Mouse (Mus musculus) forebrain, embryonic 12.5 days (tissue): ENCODE data around the gene Ccnt2. TPM values are rescaled to one million over a fixed set of nuclear protein-coding genes. Genes with fewer than 3 reads are reported as not detected.
A peak's percentile ranks its signal among the peaks of the same experiment; 100 is the strongest.

Source experiments
- ATAC-seq: fragments of 200-750 bp; cut with Nextera tagmentation; 2 replicates; pipeline ENCODE4 v1.8.0; 2017; ENCODE audit warnings: moderate TSS enrichment; ENCODE audit not compliant: low FRiP score
- H3K27ac ChIP-seq: fragments of 300-500 bp; sonication (generic); 2 replicates; pipeline ENCODE4 v1.5.1; 2016; ENCODE audit warnings: mild to moderate bottlenecking
- H3K27me3 ChIP-seq: fragments of 300-500 bp; sonication (generic); 2 replicates; pipeline ENCODE4 v1.6.1; 2016; ENCODE audit warnings: mild to moderate bottlenecking
- H3K36me3 ChIP-seq: fragments of 300-500 bp; sonication (generic); replicated peaks from 2 replicates; pipeline ENCODE4 v1.6.1; 2016; ENCODE audit warnings: mild to moderate bottlenecking
- H3K4me1 ChIP-seq: fragments of 300-500 bp; sonication (generic); 2 replicates; pipeline ENCODE4 v1.6.1; 2016
- H3K4me2 ChIP-seq: fragments of 300-500 bp; sonication (generic); 2 replicates; pipeline ENCODE4 v1.6.1; 2016; ENCODE audit warnings: mild to moderate bottlenecking, moderate library complexity
- H3K4me3 ChIP-seq: fragments of 300-500 bp; sonication (generic); replicated peaks from 2 replicates; pipeline ENCODE4 v1.5.1; 2016; ENCODE audit warnings: mild to moderate bottlenecking
- H3K9ac ChIP-seq: fragments of 300-500 bp; sonication (generic); 2 replicates; pipeline ENCODE4 v1.6.1; 2016; ENCODE audit warnings: mild to moderate bottlenecking
- H3K9me3 ChIP-seq: fragments of 300-500 bp; sonication (generic); 2 replicates; pipeline ENCODE4 v1.6.1; 2016
- WGBS: fragments of 180-500 bp; shearing (Covaris S2); methylation state at CpG from one replicate; pipeline ENCODE4 v1.1.7; 2016; 5-methylcytosine and 5-hydroxymethylcytosine counted together
- polyA plus RNA-seq: library from polyadenylated mRNA; unstranded; fragments of >200 nt; fragmentation: Nextera tagmentation; extraction: Ambion mirVana; gene quantifications from 2 replicates; pipeline ENCODE4 v1.2.1, GENCODE M21; 2016

Gene Ccnt2
- polyA plus RNA-seq, 1 experiment from 2014 or later = 119 TPM

DNA sequence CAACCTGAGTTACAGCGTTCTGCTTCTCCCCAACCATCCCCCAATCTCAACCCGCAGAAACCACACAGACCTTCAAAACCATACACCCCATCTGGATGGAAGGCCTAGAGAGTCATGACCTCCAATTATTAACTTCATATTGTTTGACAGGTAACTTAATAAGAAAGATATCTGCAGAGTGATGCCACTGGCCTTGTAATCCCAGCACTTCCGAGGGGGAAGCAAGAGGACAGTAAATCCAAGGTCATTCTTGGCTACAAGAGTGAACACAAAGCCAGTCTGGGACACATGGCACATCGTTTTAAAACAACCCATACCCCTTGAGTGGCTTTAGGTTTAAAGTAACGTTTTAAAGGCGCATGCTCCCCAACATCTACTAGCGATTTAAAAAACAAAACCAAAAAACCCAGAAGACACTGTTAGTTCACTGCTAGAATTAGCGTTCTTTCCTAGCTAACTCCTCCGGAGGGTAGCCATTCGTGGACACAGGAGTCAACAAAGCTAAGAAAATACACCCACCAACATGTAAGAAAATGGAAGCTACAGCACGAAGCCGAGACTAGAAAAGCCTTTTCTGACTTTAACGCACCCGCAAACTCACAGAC, 664 bp upstream of the Ccnt2 start:
- H3K27me3 ChIP-seq = no peaks in the 10 kb centered on the region
- peak overlapping the region; percentile 63 for H3K4me2 ChIP-seq
- peak; percentile 47 for ATAC-seq
- 0 out of 2 replicates have a peak, but pooled peaks cover under 1% of the 10 kb centered on the region for H3K36me3 ChIP-seq
- WGBS = under 1% methylated on average over 14 of the region's 14 CpGs
- H3K4me1 ChIP-seq = peaks cover 27% of the 10 kb centered on the region
- peak overlapping the region; percentile 74 for H3K27ac ChIP-seq
- peak overlapping the region; percentile 56 for H3K9ac ChIP-seq
- no peaks in the 10 kb centered on the region for H3K9me3 ChIP-seq
- H3K4me3 ChIP-seq = peak overlapping the region; percentile 78

DNA sequence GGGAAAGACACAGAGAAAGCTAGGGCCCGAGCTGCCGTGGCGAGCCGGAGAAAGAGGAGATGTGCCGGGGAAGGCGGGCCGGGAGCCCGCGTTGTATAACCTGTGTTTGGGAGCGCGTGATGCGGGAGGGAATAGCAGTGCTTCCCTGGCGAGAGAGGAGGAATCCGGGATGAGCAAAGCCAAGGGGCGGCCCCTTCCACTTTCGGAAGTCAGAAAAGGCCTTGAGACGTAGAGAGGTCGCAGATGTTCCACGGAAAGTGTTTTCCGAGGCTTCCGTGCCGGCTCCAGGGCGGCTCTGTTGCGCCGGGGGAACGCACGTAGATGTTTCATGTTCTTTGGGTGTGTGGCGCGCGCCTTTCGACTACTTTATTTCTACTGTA, 527 bp downstream of the Ccnt2 start:
- H3K9ac ChIP-seq = peak overlapping the region; percentile 90
- H3K4me1 ChIP-seq = peaks cover 33% of the 10 kb centered on the region
- WGBS = under 1% methylated on average over 31 of the region's 31 CpGs
- H3K4me2 ChIP-seq = peak overlapping the region; percentile 81
- no peaks in the 10 kb centered on the region for H3K9me3 ChIP-seq
- H3K4me3 ChIP-seq = peak overlapping the region; percentile 78
- no peaks in the 10 kb centered on the region for H3K27me3 ChIP-seq
- no peak; the same call in none of the 2 replicates for ATAC-seq
- peak overlapping the region; percentile 91 for H3K27ac ChIP-seq
- peaks cover 4% of the 10 kb centered on the region for H3K36me3 ChIP-seq

DNA sequence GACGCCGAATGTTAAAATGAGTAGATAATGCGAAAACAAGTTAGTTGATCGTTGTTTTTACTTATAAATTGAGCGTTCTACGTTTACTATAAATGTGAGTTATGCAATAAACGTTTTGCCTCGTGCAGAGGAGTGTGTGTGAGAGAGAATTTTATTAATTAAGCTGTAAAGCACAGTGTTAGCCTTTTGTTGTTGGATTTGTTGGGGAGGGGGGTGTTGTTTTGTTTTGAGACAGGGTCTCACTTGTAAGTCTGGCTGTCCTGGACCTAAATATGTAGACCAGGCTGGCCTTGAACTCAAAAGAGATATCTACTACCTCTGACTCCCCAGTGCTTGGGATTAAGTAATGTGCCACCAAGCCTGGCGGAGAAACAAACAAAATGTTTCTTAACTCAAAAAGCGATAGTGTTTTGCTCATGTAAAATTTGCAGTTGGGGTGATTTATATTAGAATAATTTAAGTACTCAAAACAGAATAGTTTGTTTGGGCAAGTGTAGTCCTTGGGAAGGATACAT, 1.3 kb downstream of the Ccnt2 start:
- no peak overlapping the region for H3K27ac ChIP-seq
- H3K9me3 ChIP-seq = no peaks in the 10 kb centered on the region
- 14% methylated on average over 10 of the region's 10 CpGs for WGBS
- ATAC-seq = no peak
- peaks cover 4% of the 10 kb centered on the region for H3K36me3 ChIP-seq
- no peaks in the 10 kb centered on the region for H3K27me3 ChIP-seq
- peaks cover 40% of the 10 kb centered on the region for H3K4me1 ChIP-seq
- H3K9ac ChIP-seq = peak overlapping the region; percentile 90
- H3K4me3 ChIP-seq = peak overlapping the region; percentile 78
- H3K4me2 ChIP-seq = peak overlapping the region; percentile 81

DNA sequence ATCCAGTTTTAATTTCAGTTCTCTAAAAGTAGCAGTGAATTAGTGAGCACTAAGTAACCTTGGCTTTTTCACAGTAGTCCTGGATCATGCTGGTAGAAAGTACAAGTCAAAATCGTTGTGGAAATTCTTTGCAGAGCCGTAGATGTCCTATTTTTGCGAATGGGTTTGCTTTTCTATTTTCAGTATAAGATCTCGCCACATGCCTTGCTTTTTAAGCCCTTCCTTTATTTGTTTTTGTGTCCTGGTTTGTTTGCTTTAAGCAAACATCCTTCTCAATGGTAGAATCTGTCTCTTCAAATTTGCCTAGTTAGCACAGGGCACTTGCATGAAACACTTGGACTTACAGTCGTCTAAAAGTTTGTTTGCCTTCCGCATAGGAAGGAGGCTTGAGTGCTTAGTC, 2.3 kb downstream of the Ccnt2 start:
- no peak overlapping the region for H3K27ac ChIP-seq
- H3K9ac ChIP-seq = no peak overlapping the region
- WGBS = 80% methylated on average over 6 of the region's 6 CpGs
- H3K36me3 ChIP-seq = peaks cover 4% of the 10 kb centered on the region
- no peaks in the 10 kb centered on the region for H3K27me3 ChIP-seq
- H3K4me2 ChIP-seq = peak overlapping the region; percentile 38
- no peaks in the 10 kb centered on the region for H3K9me3 ChIP-seq
- no peak for ATAC-seq
- no peak overlapping the region for H3K4me3 ChIP-seq
- H3K4me1 ChIP-seq = peaks cover 46% of the 10 kb centered on the region

DNA sequence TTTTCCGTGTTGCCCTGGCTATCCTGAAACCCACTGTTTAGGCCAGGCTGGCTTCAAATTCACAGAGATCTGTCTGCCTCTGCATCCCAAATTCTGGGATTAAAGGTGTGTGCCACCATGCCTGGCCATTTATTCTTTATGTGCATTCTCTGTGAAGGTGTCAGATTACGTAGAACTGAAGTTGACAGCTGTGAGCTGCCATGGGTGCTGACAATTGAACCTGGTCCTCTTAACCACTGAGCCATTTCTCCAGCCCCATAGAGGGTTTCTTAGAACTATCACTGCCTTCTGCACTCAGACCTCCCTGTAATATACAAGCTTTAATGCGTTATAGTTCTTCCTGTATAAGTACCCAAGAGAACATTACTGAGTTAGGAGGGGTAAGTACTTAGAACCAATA, 4.6 kb downstream of the Ccnt2 start:
- ATAC-seq = no peak
- WGBS = 94% methylated on average over 3 of the region's 3 CpGs
- Histone ChIP-seq H3K4me2 (no peak overlapping the region), H3K4me3 (no peak overlapping the region), H3K9me3 (no peaks in the 10 kb centered on the region), H3K27me3 (no peaks in the 10 kb centered on the region), H3K9ac (no peak overlapping the region), H3K36me3 (peaks cover 4% of the 10 kb centered on the region), H3K27ac (no peak overlapping the region), H3K4me1 (peaks cover 54% of the 10 kb centered on the region)

DNA sequence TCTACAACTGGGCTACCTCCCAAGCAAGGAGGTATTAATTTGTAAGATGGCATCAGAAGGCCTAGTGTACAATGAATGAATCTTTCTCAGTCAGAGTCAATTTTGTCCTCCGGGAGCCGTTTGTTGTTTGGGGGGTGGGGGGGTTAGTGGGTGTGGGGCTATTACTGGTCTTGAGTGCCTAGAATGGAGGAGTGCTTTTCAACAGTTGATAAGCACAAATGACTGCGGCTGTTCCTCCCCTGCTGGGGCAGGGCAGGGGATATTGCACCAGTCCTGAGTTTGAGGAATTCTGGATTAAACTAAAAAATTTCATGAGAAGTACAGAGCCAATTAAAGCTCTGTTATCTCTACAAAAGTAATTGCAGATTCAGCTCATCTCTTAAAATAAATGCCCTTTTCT, 6.2 kb downstream of the Ccnt2 start:
- H3K9ac ChIP-seq = no peak overlapping the region
- ATAC-seq = no peak
- H3K27ac ChIP-seq = no peak overlapping the region
- no peaks in the 10 kb centered on the region for H3K27me3 ChIP-seq
- H3K4me3 ChIP-seq = no peak overlapping the region
- WGBS = 23% methylated on average over 3 of the region's 3 CpGs
- H3K4me2 ChIP-seq = no peak overlapping the region
- peaks cover 54% of the 10 kb centered on the region for H3K4me1 ChIP-seq
- H3K36me3 ChIP-seq = peaks cover 8% of the 10 kb centered on the region
- no peaks in the 10 kb centered on the region for H3K9me3 ChIP-seq

DNA sequence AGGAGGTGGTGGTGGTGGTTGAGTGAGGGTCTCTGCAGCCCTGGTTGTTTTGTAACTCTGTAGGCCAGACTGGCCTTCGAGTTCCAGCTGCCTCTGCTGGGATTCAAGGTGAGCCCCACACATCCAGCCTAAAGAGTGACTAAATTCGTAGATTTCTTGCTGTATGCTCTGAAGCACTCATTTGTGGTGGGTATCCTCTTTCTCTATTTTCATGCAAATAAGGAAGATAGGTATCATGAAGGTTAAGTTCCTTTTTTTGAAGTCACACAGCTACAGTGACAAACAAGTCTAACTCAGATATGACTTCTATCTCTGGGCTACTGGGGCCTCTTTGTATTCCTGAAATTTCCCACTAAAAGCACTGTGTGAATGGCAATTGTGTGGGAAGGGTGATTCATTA, 6.9 kb downstream of the Ccnt2 start:
- H3K4me3 ChIP-seq = no peak overlapping the region
- 60% methylated on average over 2 of the region's 2 CpGs for WGBS
- H3K27ac ChIP-seq = no peak overlapping the region
- no peaks in the 10 kb centered on the region for H3K27me3 ChIP-seq
- no peak for ATAC-seq
- H3K4me2 ChIP-seq = no peak overlapping the region
- no peak overlapping the region for H3K9ac ChIP-seq
- H3K9me3 ChIP-seq = no peaks in the 10 kb centered on the region
- H3K4me1 ChIP-seq = peaks cover 50% of the 10 kb centered on the region
- peaks cover 8% of the 10 kb centered on the region for H3K36me3 ChIP-seq

DNA sequence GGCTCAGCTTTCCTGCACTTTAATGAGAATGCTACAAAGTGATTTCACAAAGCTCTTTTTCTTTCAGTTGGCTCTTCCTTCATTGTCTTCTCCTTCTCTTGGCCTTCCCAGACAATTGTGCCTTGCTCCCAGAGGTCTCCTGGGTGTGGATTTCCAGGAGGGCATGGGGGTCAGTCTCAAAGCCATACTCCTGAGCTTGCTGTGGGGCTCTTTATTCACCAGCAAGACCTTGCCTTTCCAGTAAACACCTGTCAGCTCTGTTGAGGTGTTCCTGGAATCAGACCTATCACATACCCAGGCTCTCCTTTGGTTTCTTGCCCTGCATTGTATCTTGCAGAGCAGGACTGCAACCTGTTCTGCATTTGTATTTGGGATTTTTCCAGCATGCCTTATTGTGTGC, 9.9 kb downstream of the Ccnt2 start:
- H3K4me2 ChIP-seq = no peak overlapping the region
- H3K27me3 ChIP-seq = no peaks in the 10 kb centered on the region
- H3K4me1 ChIP-seq = peaks cover 36% of the 10 kb centered on the region
- no peak overlapping the region for H3K9ac ChIP-seq
- ATAC-seq = no peak
- H3K9me3 ChIP-seq = no peaks in the 10 kb centered on the region
- H3K27ac ChIP-seq = no peak overlapping the region
- H3K36me3 ChIP-seq = peaks cover 4% of the 10 kb centered on the region; the same call in 1 of the 2 replicates
- no peak overlapping the region for H3K4me3 ChIP-seq

DNA sequence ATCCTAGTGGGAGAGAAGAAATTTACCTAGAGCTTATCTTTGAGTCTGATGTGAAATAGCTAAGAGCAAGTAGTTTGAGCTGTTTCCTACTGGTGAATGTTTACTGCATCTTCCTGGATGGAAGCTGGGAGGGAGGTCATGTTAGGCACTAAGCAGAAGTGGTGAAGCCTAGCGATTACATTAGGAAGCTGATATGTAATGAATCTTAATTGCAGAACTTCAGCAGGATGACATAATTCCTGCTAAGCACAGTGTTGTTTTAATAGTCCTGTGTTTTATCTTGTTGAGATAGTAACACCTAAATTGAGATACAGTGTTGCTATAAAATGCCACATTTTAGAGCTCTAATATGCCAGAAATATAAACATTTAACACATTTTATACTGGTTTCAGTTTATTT, 11.9 kb downstream of the Ccnt2 start:
- WGBS = 77% methylated on average over 1 of the region's 1 CpGs

DNA sequence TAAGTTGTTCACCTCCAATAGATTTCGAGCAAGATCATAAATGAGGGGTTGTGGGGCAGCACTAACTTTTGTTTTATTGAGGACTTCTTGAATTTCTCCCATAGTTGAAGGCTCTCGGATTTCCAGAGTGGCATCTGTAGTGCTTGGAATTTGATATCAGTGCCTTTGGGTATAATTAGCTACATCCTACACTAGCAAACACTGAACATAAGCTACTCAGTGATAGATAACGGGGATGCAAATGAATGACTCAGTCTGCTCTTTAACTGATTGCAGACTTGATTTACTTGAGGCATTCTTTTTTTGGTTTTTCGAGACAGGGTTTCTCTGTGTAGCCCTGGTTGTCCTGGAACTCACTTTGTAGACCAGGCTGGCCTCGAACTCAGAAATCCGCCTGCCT, 15.0 kb downstream of the Ccnt2 start:
- Histone ChIP-seq H3K36me3 (peaks cover 11% of the 10 kb centered on the region; the same call in 1 of the 2 replicates), H3K9ac (no peak overlapping the region), H3K4me2 (no peak overlapping the region), H3K4me3 (no peak overlapping the region), H3K27me3 (no peaks in the 10 kb centered on the region), H3K9me3 (no peaks in the 10 kb centered on the region), H3K4me1 (no peaks in the 10 kb centered on the region), H3K27ac (no peak overlapping the region)
- 85% methylated on average over 6 of the region's 6 CpGs for WGBS
- ATAC-seq = no peak

More for the DNA sequence above, 11.9 kb downstream of the Ccnt2 start:
- H3K4me1 ChIP-seq = peaks cover 21% of the 10 kb centered on the region
- H3K4me3 ChIP-seq = no peak overlapping the region
- H3K27ac ChIP-seq = no peak overlapping the region
- no peak overlapping the region for H3K9ac ChIP-seq
- H3K9me3 ChIP-seq = no peaks in the 10 kb centered on the region
- no peak overlapping the region for H3K4me2 ChIP-seq
- no peak for ATAC-seq
- H3K27me3 ChIP-seq = no peaks in the 10 kb centered on the region
- peaks cover 4% of the 10 kb centered on the region; the same call in 1 of the 2 replicates for H3K36me3 ChIP-seq

DNA sequence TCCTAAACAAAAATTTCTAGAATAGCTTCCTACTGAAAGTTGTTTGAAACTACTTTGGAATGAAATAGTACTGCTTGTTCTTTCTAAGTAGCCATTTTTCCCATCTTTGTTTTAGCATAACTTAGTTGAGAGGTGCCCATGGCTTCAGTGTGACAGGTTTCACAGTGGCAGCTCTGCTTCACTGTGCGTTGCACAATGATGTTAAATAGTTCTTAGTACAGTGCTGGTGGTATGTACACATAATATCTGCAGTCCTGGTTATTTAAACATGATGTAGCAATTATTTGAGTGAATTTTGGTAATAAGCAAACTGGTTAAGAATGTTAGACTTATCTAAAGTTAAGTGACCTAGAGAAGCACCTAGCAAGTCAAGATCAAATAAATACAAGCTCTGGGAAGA, 19.5 kb downstream of the Ccnt2 start:
- Histone ChIP-seq H3K9ac (no peak overlapping the region), H3K36me3 (peaks cover 17% of the 10 kb centered on the region), H3K9me3 (no peaks in the 10 kb centered on the region), H3K27me3 (no peaks in the 10 kb centered on the region), H3K4me1 (no peaks in the 10 kb centered on the region), H3K4me3 (no peak overlapping the region), H3K4me2 (no peak overlapping the region), H3K27ac (no peak overlapping the region)
- 96% methylated on average over 1 of the region's 1 CpGs for WGBS
- ATAC-seq = no peak

DNA sequence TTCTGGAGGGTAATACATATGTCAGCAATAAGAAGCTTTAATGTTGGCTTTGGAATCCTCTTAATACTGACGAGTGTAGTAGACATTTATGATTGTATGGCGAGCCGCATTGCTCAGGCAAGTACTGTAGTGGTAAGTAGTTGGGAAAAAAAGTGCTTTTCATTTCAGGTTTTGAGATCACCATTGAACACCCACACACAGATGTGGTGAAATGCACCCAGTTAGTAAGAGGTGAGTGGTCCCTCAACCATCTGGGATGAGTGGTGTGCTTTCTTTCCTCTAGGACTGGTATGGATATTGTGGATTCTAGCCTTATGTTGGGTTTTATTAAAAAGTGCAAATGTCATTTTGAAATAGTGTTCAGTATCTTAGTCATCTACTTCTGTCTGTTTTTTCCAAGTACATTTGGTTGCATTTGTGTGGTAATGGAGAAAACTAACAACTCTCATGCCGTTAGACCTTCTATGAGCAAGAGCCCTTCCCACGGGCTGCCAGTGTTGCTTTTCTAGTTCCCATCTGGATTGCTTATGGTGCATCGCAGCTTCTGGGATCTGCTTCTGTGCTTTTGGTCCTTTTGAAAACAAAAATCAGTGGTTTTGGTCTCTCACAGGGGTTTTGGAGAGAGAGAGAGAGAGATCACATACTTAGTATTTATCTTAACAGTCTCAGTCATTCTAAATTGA, 21.3 kb downstream of the Ccnt2 start:
- no peak overlapping the region for H3K4me3 ChIP-seq
- H3K27me3 ChIP-seq = no peaks in the 10 kb centered on the region
- ATAC-seq = no peak
- H3K36me3 ChIP-seq = peaks cover 27% of the 10 kb centered on the region
- no peak overlapping the region for H3K27ac ChIP-seq
- 94% methylated on average over 6 of the region's 6 CpGs for WGBS
- H3K4me1 ChIP-seq = no peaks in the 10 kb centered on the region
- no peaks in the 10 kb centered on the region for H3K9me3 ChIP-seq
- H3K9ac ChIP-seq = no peak overlapping the region
- H3K4me2 ChIP-seq = no peak overlapping the region

DNA sequence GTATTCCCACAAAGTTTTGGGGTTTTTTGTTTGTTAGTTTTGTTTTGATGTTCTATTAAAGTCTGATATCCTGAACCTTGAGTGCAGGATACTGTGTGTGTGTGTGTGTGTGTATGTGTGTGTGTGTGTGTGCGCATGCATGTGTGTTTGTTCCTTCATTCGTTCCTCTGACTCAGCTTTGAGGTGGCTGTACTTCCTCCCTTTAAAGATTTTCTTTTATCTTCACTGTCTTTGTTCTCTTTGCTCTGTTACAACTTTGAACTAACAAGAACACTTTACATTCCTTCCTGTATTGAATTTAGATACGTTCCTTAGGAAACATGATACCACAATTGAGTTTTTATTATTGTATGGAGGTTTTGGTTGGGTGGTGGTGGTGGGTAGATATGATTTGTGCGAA, 22.4 kb downstream of the Ccnt2 start:
- no peak overlapping the region for H3K9ac ChIP-seq
- no peak for ATAC-seq
- H3K4me3 ChIP-seq = no peak overlapping the region
- H3K27ac ChIP-seq = no peak overlapping the region
- no peaks in the 10 kb centered on the region for H3K4me1 ChIP-seq
- no peaks in the 10 kb centered on the region for H3K27me3 ChIP-seq
- H3K4me2 ChIP-seq = no peak overlapping the region
- H3K9me3 ChIP-seq = no peaks in the 10 kb centered on the region
- H3K36me3 ChIP-seq = peaks cover 27% of the 10 kb centered on the region
- WGBS = 78% methylated on average over 4 of the region's 4 CpGs
